Mouse (Mus musculus) leukemia stem cell, adult 10-12 weeks (primary cell): Measurements from ENCODE around the gene E130114P18Rik. TPM values are rescaled to one million over a fixed set of nuclear protein-coding genes. Genes with fewer than 3 reads are reported as not detected.

Experiments used
- polyA plus RNA-seq: library from polyadenylated mRNA; stranded (reverse); fragments of >175 nt; gene quantifications from 2 replicates; pipeline ENCODE4 v1.2.3, GENCODE M21; 2012; ENCODE audit warnings: low replicate concordance

E130114P18Rik gene
- polyA plus RNA-seq, result not detected in 2 replicates

DNA sequence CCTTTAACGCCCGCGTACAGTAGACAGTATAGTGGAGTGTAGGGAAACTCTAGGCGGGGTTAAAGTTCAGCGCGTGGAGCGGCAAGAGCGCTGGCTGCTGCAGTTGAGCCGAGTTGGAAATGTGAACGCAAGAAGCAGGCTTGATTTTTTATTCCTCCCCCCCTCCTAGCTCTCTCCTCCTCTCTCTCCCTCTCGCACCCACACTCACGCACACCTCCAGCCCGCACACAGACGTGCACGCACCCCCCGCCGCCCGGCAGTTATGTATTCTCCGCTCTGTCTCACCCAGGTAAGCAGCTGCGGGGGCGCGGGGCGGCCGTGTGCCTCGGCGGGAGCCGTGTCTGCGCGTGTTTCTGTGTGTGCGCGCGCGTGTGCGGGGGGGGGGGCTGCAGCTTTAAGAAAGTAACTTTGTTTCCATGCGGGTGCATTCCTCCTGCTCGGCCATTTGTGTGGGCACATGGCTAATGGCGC lies at the start of gene E130114P18Rik:
Gene E130114P18Rik (minus strand): TSS at position 373 of the 471 bp plus-strand sequence.

GRCm38 (mm10) chr4:97772641-97773040 lies 5.2 kb downstream of the E130114P18Rik start, which contains the start of gene Nfia:
Gene Nfia, plus strand, starts transcription at chr4:97772734.

Other genes with a start within 250 kb of the E130114P18Rik start
- gene Nfia, start 5.3 kb downstream of the E130114P18Rik start, polyA plus RNA-seq, result 6.8 and 11.1 TPM in 2 replicates